Mouse (Mus musculus) intestine, embryonic 14.5 days (tissue): ENCODE measurements at regions not wholly inside any gene's neighbourhood (a gene's known extent, or its start where the extent isn't known, plus 50 kb on each side); places are given as distances from the start of the nearest gene placed in this dataset.
"Not testable (repeated sequence)": the region's sequence is repeated elsewhere in the genome, so short reads cannot be mapped to it uniquely, and the experiment has no call there.

Source experiments
- ATAC-seq: fragments of 200-750 bp; cut with Nextera tagmentation; replicated peaks from 2 replicates; pipeline ENCODE4 v1.8.0; 2017; ENCODE audit warnings: low read depth, moderate number of reproducible peaks, moderate TSS enrichment, moderate library complexity; ENCODE audit not compliant: low FRiP score, low TSS enrichment
- DNase-seq: peaks from one replicate; pipeline ENCODE4 v3.0.0-alpha.2; 2018; ENCODE audit warnings: low spot score
- H3K27ac ChIP-seq: fragments of 300-500 bp; sonication (generic); 2 replicates; pipeline ENCODE4 v1.5.1; 2014; ENCODE audit warnings: low read depth, mild to moderate bottlenecking, control low read depth
- H3K27me3 ChIP-seq: fragments of 300-500 bp; sonication (generic); replicated peaks from 2 replicates; pipeline ENCODE4 v1.6.1; 2014; ENCODE audit warnings: low read length, control low read depth; ENCODE audit not compliant: control insufficient read depth, insufficient read depth
- H3K36me3 ChIP-seq: fragments of 300-500 bp; sonication (generic); 2 replicates; pipeline ENCODE4 v1.6.1; 2014; ENCODE audit warnings: low read length, control low read depth; ENCODE audit not compliant: control insufficient read depth, insufficient read depth
- H3K4me1 ChIP-seq: fragments of 300-500 bp; sonication (generic); replicated peaks from 2 replicates; pipeline ENCODE4 v1.6.1; 2014; ENCODE audit warnings: low read length, control low read depth, mixed read lengths; ENCODE audit not compliant: control insufficient read depth, insufficient read depth
- H3K4me2 ChIP-seq: fragments of 300-500 bp; sonication (generic); 2 replicates; pipeline ENCODE4 v1.6.1; 2014; ENCODE audit warnings: low read length
- H3K4me3 ChIP-seq: fragments of 300-500 bp; sonication (generic); 2 replicates; pipeline ENCODE4 v1.5.1; 2014; ENCODE audit warnings: low read depth, low read length, control low read depth, mixed read lengths
- H3K9ac ChIP-seq: fragments of 300-500 bp; sonication (generic); 2 replicates; pipeline ENCODE4 v1.6.1; 2014; ENCODE audit warnings: mild to moderate bottlenecking, low read length
- H3K9me3 ChIP-seq: fragments of 300-500 bp; sonication (generic); 2 replicates; pipeline ENCODE4 v1.6.1; 2016; ENCODE audit warnings: low read length, control low read depth; ENCODE audit not compliant: control insufficient read depth
- WGBS: fragments of 180-500 bp; shearing (Covaris S2); extraction: QIAGEN DNeasy Blood & Tissue Kit; methylation state at CpG from one replicate; pipeline ENCODE4 v1.1.7; 2014; 5-methylcytosine and 5-hydroxymethylcytosine counted together

DNA sequence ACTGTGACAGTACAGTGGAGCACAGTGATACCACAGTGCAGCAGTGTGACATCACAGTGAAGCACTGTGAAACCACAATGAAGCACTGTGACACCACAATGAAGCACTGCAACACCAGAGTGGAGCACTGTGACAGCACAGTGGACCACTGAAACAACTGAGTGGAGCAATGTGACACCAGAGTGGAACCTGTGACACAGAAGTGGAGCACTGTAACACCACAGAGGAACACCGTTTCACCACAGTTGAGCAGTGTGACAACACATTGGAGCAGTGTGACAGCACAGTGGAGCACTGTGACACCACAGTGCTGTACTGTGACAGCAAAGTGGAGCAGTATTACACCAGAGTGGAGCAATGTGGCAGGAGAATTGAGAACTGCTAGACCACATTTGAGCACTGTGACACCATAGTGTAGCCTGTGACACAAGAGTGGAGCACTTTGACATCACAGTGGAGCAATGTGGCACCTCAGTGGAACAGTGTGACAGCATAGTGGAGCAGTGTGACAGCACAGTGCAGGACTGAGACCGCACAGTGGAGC, 107.5 kb upstream of the Vmn1r2 start:
- no peak overlapping the region for H3K9ac ChIP-seq
- H3K4me1 ChIP-seq, result no peaks in the 10 kb centered on the region
- no peaks in the 10 kb centered on the region for H3K27me3 ChIP-seq
- no peaks in the 10 kb centered on the region for H3K36me3 ChIP-seq
- no peak overlapping the region for H3K4me3 ChIP-seq
- WGBS, result 61% methylated on average over 2 of the region's 2 CpGs
- H3K27ac ChIP-seq, result no peak overlapping the region
- no peak overlapping the region for H3K4me2 ChIP-seq
- peaks cover 44% of the 10 kb centered on the region for H3K9me3 ChIP-seq
- no peak for ATAC-seq
- no peak for DNase-seq

DNA sequence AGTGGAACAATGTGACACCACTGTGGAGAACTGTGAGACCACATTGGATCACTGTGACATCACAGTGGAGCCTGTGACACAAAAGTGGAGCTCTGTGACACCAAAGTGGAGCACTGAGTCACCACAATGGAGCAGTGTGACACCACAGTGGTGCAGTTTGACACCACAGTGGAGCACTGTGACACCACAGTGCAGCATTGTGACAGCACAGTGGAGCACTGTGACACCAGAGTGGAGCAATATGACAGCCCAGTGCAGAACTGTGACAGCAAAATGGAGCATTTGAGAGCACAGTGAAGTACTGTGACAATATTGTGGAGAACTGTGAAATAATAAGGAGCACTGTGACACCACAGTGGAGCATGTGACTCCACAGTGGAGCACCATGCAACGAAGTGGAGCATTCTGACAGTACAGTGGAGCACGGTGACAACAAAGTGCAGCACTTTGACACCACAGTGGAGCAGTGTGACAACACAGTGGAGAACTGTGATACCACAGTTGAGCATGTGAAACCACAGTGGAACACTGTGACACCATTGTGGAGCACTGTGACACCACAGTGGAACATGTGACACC, 105.0 kb upstream of the Vmn1r2 start:
- DNase-seq, result no peak
- 72% methylated on average over 2 of the region's 2 CpGs for WGBS
- ATAC-seq, result no peak

DNA sequence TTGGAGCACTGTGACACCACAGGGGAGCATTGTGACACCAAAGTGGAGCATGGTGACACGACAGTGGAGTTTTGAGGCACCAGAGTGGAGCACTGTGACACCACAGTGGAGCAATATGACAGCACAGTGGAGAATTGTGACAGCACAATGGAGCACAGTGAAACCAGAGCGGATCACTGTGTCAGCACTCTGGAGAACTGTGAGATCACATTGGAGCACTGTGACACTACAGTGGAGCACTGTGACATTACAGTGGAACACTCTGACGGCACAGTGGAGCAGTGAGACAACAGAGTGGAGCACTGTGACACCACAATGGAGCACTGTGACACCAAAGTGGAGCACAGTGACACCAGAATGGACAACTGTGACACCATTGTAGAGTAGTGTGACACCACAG, 103.2 kb upstream of the Vmn1r2 start:
- Histone ChIP-seq H3K4me1 (no peaks in the 10 kb centered on the region), H3K4me3 (no peak overlapping the region), H3K9ac (no peak overlapping the region), H3K27ac (no peak overlapping the region), H3K9me3 (peaks cover 56% of the 10 kb centered on the region), H3K36me3 (no peaks in the 10 kb centered on the region), H3K4me2 (no peak overlapping the region), H3K27me3 (no peaks in the 10 kb centered on the region)
- no peak for DNase-seq
- ATAC-seq, result no peak
- 58% methylated on average over 3 of the region's 3 CpGs for WGBS

More for the DNA sequence above, 105.0 kb upstream of the Vmn1r2 start:
- Histone ChIP-seq H3K36me3 (no peaks in the 10 kb centered on the region), H3K4me2 (no peak overlapping the region), H3K9me3 (peaks cover 47% of the 10 kb centered on the region), H3K4me3 (no peak overlapping the region), H3K27ac (no peak overlapping the region), H3K27me3 (no peaks in the 10 kb centered on the region), H3K9ac (no peak overlapping the region), H3K4me1 (no peaks in the 10 kb centered on the region)

DNA sequence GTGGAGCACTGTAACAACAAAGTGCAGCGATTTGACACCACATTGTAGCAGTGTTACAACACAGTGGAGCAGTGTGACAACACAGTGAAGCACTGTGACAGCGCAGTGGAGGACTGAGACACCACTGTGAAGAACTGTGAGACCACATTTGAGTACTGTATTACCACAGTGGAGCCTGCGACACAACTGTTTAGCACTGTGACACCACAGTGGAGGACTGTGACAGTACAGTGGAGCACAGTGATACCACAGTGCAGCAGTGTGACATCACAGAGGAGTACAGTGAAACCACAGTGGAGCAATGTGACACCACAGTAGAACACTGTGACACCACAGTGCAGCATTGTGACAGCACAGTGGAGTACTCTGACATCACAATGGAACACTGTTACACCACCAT, 102.5 kb upstream of the Vmn1r2 start:
- ATAC-seq (no peak), DNase-seq (no peak)
- Histone ChIP-seq H3K9me3 (peaks cover 56% of the 10 kb centered on the region), H3K4me3 (no peak overlapping the region), H3K4me2 (no peak overlapping the region), H3K4me1 (no peaks in the 10 kb centered on the region), H3K27ac (no peak overlapping the region), H3K27me3 (no peaks in the 10 kb centered on the region), H3K36me3 (no peaks in the 10 kb centered on the region), H3K9ac (no peak overlapping the region)
- WGBS, result 35% methylated on average over 3 of the region's 3 CpGs

DNA sequence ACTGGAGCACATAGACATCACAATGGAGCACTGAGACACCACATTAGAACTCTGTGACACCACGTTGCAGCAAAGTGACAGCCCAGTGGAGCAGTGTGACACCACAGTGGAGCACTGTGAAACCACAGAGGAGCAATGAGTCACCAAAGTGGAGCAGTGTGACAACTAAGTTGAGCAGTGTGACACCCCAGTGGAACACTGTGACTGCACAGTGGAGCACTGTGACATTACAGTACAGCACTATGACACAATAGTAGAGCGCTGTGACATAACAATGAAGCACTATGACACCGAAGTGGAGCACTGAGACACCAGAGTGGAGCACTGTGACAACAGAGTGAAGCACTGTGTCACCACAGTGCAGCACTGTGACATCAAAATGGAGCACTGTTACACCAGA, 101.8 kb upstream of the Vmn1r2 start:
- not testable (repeated sequence) for H3K4me2 ChIP-seq, ATAC-seq, H3K27ac ChIP-seq, H3K9ac ChIP-seq, H3K27me3 ChIP-seq, H3K4me3 ChIP-seq, DNase-seq, H3K36me3 ChIP-seq, H3K4me1 ChIP-seq
- H3K9me3 ChIP-seq, result peaks cover 56% of the 10 kb centered on the region
- 70% methylated on average over 3 of the region's 3 CpGs for WGBS

DNA sequence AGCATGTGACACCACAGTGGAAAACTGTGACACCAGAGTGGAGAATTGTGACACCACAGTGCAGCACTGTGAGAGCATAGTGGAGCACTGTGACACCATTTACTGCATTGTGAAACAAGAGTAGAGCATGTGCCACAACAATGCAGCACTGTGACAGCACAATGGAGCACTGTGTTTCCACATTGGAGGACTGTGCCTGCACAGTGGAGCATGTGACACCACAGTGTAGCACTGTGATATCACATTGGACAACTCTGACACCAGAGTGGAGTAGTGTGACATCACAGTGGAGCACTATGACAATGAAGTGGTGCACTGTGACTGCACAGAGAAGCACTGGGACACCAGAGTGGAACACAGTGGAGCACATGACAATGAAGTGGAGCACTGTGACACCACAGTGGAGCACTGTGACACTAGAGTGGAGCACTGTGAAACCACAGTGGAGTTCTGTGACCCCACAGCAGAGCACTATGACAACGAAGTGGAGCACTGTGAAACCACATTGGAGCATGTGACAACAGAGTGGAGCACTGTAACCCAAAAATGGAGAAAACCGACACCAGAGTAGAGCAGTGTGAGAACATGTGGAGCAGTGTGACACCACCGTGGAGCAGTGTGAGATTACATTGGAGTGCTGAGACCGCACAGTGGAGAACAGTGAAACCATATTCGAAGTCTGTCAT, 100.9 kb upstream of the Vmn1r2 start:
- Histone ChIP-seq H3K27me3 (no peaks in the 10 kb centered on the region), H3K4me2 (no peak overlapping the region), H3K9ac (no peak overlapping the region), H3K4me3 (no peak overlapping the region), H3K36me3 (no peaks in the 10 kb centered on the region), H3K4me1 (no peaks in the 10 kb centered on the region), H3K9me3 (peaks cover 57% of the 10 kb centered on the region), H3K27ac (no peak overlapping the region)
- ATAC-seq, result no peak
- 81% methylated on average over 5 of the region's 5 CpGs for WGBS
- DNase-seq, result no peak

DNA sequence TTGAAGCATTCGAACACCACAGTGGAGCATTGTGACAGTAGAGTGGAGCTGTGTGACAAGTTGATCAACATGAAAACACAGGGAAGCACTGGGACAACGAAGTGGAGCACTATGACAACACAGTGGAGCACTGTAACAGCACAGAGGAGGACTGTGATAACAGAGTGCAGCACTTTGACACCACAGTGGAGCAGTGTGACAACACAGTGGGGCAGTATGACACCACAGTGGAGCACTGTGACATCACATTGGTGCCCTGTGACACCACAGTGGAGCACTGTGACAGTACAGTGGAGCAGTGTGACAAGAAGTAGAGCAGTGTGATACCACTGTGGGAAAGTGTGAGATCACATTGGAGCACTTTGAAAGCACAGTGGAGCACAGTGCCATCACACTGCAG, 99.9 kb upstream of the Vmn1r2 start:
- peaks cover 58% of the 10 kb centered on the region for H3K9me3 ChIP-seq
- H3K9ac ChIP-seq, result no peak overlapping the region

GRCm38 (mm10) chr4:3067666-3068065, 99.5 kb upstream of the Vmn1r2 start:
- H3K36me3 ChIP-seq, result no peaks in the 10 kb centered on the region
- no peak overlapping the region for H3K27ac ChIP-seq
- WGBS, result 33% methylated on average over 2 of the region's 2 CpGs
- H3K4me2 ChIP-seq, result no peak overlapping the region
- ATAC-seq (peak; percentile 64), DNase-seq (no peak)
- no peak overlapping the region for H3K9ac ChIP-seq
- H3K4me3 ChIP-seq, result no peak overlapping the region
- no peaks in the 10 kb centered on the region for H3K27me3 ChIP-seq
- H3K4me1 ChIP-seq, result no peaks in the 10 kb centered on the region
- peaks cover 58% of the 10 kb centered on the region for H3K9me3 ChIP-seq

More for the DNA sequence above, 99.9 kb upstream of the Vmn1r2 start:
- Histone ChIP-seq H3K4me1 (no peaks in the 10 kb centered on the region), H3K27me3 (no peaks in the 10 kb centered on the region), H3K36me3 (no peaks in the 10 kb centered on the region), H3K4me2 (no peak overlapping the region), H3K27ac (no peak overlapping the region), H3K4me3 (no peak overlapping the region)
- DNase-seq, result no peak
- 52% methylated on average over 2 of the region's 2 CpGs for WGBS
- ATAC-seq, result no peak
